Mouse (Mus musculus): Measurements from ENCODE around the gene Gpm6a. TPM values are rescaled to one million over a fixed set of nuclear protein-coding genes. Genes with fewer than 3 reads are reported as not detected.

The Gpm6a gene
- polyA plus RNA-seq, 2 experiments, result 0.65 to 2.8 TPM

- DNase-seq (ENCODE audit: low read depth in 3 of 3, low spot score in 3 of 3) (no peak), ATAC-seq (ENCODE audit: insufficient read depth) (no peak)
- TF ChIP-seq CTCF (IDR thresholded peaks at IDR 0.05; ENCODE audit: low read depth) (no peak), EP300 (IDR thresholded peaks at IDR 0.05; ENCODE audit: low read depth) (no peak)
- Histone ChIP-seq H3K4me2 (ENCODE audit: low read depth) (no peak overlapping the region), H3K4me3 (ENCODE audit: insufficient read depth in 1 of 2, low read depth in 2 of 2, low read length in 2 of 2) (no peak overlapping the region), H3K27ac (no peak overlapping the region), H3K27me3 (ENCODE audit: control insufficient read depth, insufficient read depth, low read length) (no peaks in the 10 kb centered on the region), H3K4me1 (replicated peaks; ENCODE audit: control insufficient read depth in 2 of 2, insufficient read depth in 2 of 2, low read length in 1 of 2) (no peaks in the 10 kb centered on the region), H3K9ac (replicated peaks) (no peak overlapping the region), H3K36me3 (replicated peaks; ENCODE audit: control insufficient read depth, insufficient read depth, low read depth) (no peaks in the 10 kb centered on the region), H3K9me3 (ENCODE audit: control insufficient read depth, low read length) (no peaks in the 10 kb centered on the region)
- 57% methylated on average over 1 of the region's 1 CpGs for WGBS (ENCODE audit: insufficient replicate concordance)
Observed at GRCm38 (mm10) chr8:54995662-54996061, 41.0 kb downstream of the Gpm6a start.

GRCm38 (mm10) chr8:55002398-55002797, 47.8 kb downstream of the Gpm6a start:
- ATAC-seq (ENCODE audit: insufficient read depth), result no peak
- no peak for DNase-seq (ENCODE audit: low read depth in 3 of 3, low spot score in 3 of 3)
- Histone ChIP-seq H3K4me1 (replicated peaks; ENCODE audit: control insufficient read depth in 2 of 2, insufficient read depth in 2 of 2, low read length in 1 of 2) (no peaks in the 10 kb centered on the region), H3K9ac (replicated peaks) (no peak overlapping the region), H3K36me3 (replicated peaks; ENCODE audit: control insufficient read depth, insufficient read depth, low read depth) (no peaks in the 10 kb centered on the region), H3K4me2 (ENCODE audit: low read depth) (no peak overlapping the region), H3K4me3 (ENCODE audit: insufficient read depth in 1 of 2, low read depth in 2 of 2, low read length in 2 of 2) (no peak overlapping the region), H3K27me3 (ENCODE audit: control insufficient read depth, insufficient read depth, low read length) (no peaks in the 10 kb centered on the region), H3K9me3 (ENCODE audit: control insufficient read depth, low read length) (no peaks in the 10 kb centered on the region), H3K27ac (no peak overlapping the region)
- WGBS (ENCODE audit: insufficient replicate concordance), result 61% methylated on average over 1 of the region's 1 CpGs
- no peak for TF ChIP-seq EP300 (IDR thresholded peaks at IDR 0.05; ENCODE audit: low read depth)
- no peak for TF ChIP-seq CTCF (IDR thresholded peaks at IDR 0.05; ENCODE audit: low read depth)

GRCm38 (mm10) chr8:55002946-55003345, 48.3 kb downstream of the Gpm6a start:
- Histone ChIP-seq H3K9ac (replicated peaks) (no peak overlapping the region), H3K9me3 (ENCODE audit: control insufficient read depth, low read length) (no peaks in the 10 kb centered on the region), H3K4me1 (replicated peaks; ENCODE audit: control insufficient read depth in 2 of 2, insufficient read depth in 2 of 2, low read length in 1 of 2) (no peaks in the 10 kb centered on the region), H3K27ac (no peak overlapping the region), H3K4me2 (ENCODE audit: low read depth) (no peak overlapping the region), H3K27me3 (ENCODE audit: control insufficient read depth, insufficient read depth, low read length) (no peaks in the 10 kb centered on the region), H3K36me3 (replicated peaks; ENCODE audit: control insufficient read depth, insufficient read depth, low read depth) (no peaks in the 10 kb centered on the region), H3K4me3 (ENCODE audit: insufficient read depth in 1 of 2, low read depth in 2 of 2, low read length in 2 of 2) (no peak overlapping the region)
- DNase-seq (ENCODE audit: low read depth in 3 of 3, low spot score in 3 of 3), result no peak
- TF ChIP-seq EP300 (IDR thresholded peaks at IDR 0.05; ENCODE audit: low read depth), result no peak
- 30% methylated on average over 2 of the region's 2 CpGs for WGBS (ENCODE audit: insufficient replicate concordance)
- no peak for ATAC-seq (ENCODE audit: insufficient read depth)

- no peaks in the 10 kb centered on the region for H3K9me3 ChIP-seq (ENCODE audit: control insufficient read depth, low read length)
- no peaks in the 10 kb centered on the region for H3K27me3 ChIP-seq (ENCODE audit: control insufficient read depth, insufficient read depth, low read length)
- H3K4me2 ChIP-seq (ENCODE audit: low read depth), result no peak overlapping the region
- no peaks in the 10 kb centered on the region for H3K4me1 ChIP-seq (replicated peaks; ENCODE audit: control insufficient read depth in 2 of 2, insufficient read depth in 2 of 2, low read length in 1 of 2)
- TF ChIP-seq CTCF (IDR thresholded peaks at IDR 0.05; ENCODE audit: low read depth), result no peak
- no peak for DNase-seq (ENCODE audit: low read depth in 3 of 3, low spot score in 3 of 3)
- no peak overlapping the region for H3K27ac ChIP-seq
- H3K4me3 ChIP-seq (ENCODE audit: insufficient read depth in 1 of 2, low read depth in 2 of 2, low read length in 2 of 2), result no peak overlapping the region
- H3K36me3 ChIP-seq (replicated peaks; ENCODE audit: control insufficient read depth, insufficient read depth, low read depth), result no peaks in the 10 kb centered on the region
- no peak for ATAC-seq (ENCODE audit: insufficient read depth)
- WGBS (ENCODE audit: insufficient replicate concordance), result 17% methylated on average over 2 of the region's 2 CpGs
- no peak overlapping the region for H3K9ac ChIP-seq (replicated peaks)
Observed at GRCm38 (mm10) chr8:55012228-55012627, 57.6 kb downstream of the Gpm6a start.

GRCm38 (mm10) chr8:55017071-55017470, 62.4 kb downstream of the Gpm6a start:
- Histone ChIP-seq H3K4me2 (ENCODE audit: low read depth) (no peak overlapping the region), H3K9me3 (ENCODE audit: control insufficient read depth, low read length) (no peaks in the 10 kb centered on the region), H3K36me3 (replicated peaks; ENCODE audit: control insufficient read depth, insufficient read depth, low read depth) (no peaks in the 10 kb centered on the region), H3K27ac (no peak overlapping the region), H3K9ac (replicated peaks) (no peak overlapping the region), H3K4me3 (ENCODE audit: insufficient read depth in 1 of 2, low read depth in 2 of 2, low read length in 2 of 2) (no peak overlapping the region), H3K27me3 (ENCODE audit: control insufficient read depth, insufficient read depth, low read length) (no peaks in the 10 kb centered on the region), H3K4me1 (replicated peaks; ENCODE audit: control insufficient read depth in 2 of 2, insufficient read depth in 2 of 2, low read length in 1 of 2) (no peaks in the 10 kb centered on the region)
- DNase-seq (ENCODE audit: low read depth in 3 of 3, low spot score in 3 of 3) (no peak), ATAC-seq (ENCODE audit: insufficient read depth) (no peak)
- TF ChIP-seq EP300 (IDR thresholded peaks at IDR 0.05; ENCODE audit: low read depth) (no peak), CTCF (IDR thresholded peaks at IDR 0.05; ENCODE audit: low read depth) (no peak)
- WGBS (ENCODE audit: insufficient replicate concordance), result 30% methylated on average over 1 of the region's 1 CpGs
